Mouse (Mus musculus): ENCODE measurements around the gene Gm26566. TPM values are rescaled to one million over a fixed set of nuclear protein-coding genes. Genes with fewer than 3 reads are reported as not detected.

Gene Gm26566
- polyA plus RNA-seq (2014; fragmentation: Illumina TruSeq; extraction: RNeasy Lipid Tissue Mini Kit (QIAGEN cat#74804)), result not detected

GRCm38 (mm10) chr4:88721791-88722721, at the start of gene Gm26566, which contains the start of gene Klhl9:
Gm26566 (plus strand) TSS chr4:88721805.
Klhl9 (minus strand) TSS chr4:88722465.

GRCm38 (mm10) chr4:88676824-88677223, 44.8 kb upstream of the Gm26566 start, which contains the start of gene Ifna16:
Ifna16 (minus strand) TSS chr4:88676924.

GRCm38 (mm10) chr4:88683812-88684211, 37.8 kb upstream of the Gm26566 start, which contains the start of gene Ifna2:
Ifna2 (minus strand) TSS chr4:88683912.

GRCm38 (mm10) chr4:88691259-88691658, 30.3 kb upstream of the Gm26566 start, which contains the start of gene Ifnab:
Ifnab (minus strand) TSS chr4:88691359.

GRCm38 (mm10) chr4:88754818-88755340, 33.3 kb downstream of the Gm26566 start, which contains the start of gene Gm13271:
Gm13271 (plus strand) TSS chr4:88754868.

GRCm38 (mm10) chr4:88759610-88760268, 38.1 kb downstream of the Gm26566 start, which contains the start of gene Gm13283:
Gm13283 (plus strand) TSS chr4:88760119.

Other genes starting within 250 kb of the Gm26566 start
- gene Ifnb1, start 199.0 kb upstream of the Gm26566 start, polyA plus RNA-seq (2014; fragmentation: Illumina TruSeq; extraction: RNeasy Lipid Tissue Mini Kit (QIAGEN cat#74804)), result not detected
- gene Ifna15, start 163.6 kb upstream of the Gm26566 start, polyA plus RNA-seq (2014; fragmentation: Illumina TruSeq; extraction: RNeasy Lipid Tissue Mini Kit (QIAGEN cat#74804)), result not detected
- not detected for gene Ifna14, start 150.0 kb upstream of the Gm26566 start, polyA plus RNA-seq (2014; fragmentation: Illumina TruSeq; extraction: RNeasy Lipid Tissue Mini Kit (QIAGEN cat#74804))
- gene Ifna9, start 129.4 kb upstream of the Gm26566 start, polyA plus RNA-seq (2014; fragmentation: Illumina TruSeq; extraction: RNeasy Lipid Tissue Mini Kit (QIAGEN cat#74804)), result not detected
- not detected for gene Ifna12, start 118.4 kb upstream of the Gm26566 start, polyA plus RNA-seq (2014; fragmentation: Illumina TruSeq; extraction: RNeasy Lipid Tissue Mini Kit (QIAGEN cat#74804))
- gene C87499, start 87.4 kb upstream of the Gm26566 start, polyA plus RNA-seq (2014; fragmentation: Illumina TruSeq; extraction: RNeasy Lipid Tissue Mini Kit (QIAGEN cat#74804)), result 24.0 TPM
- not detected for gene Ifna13, start 77.3 kb upstream of the Gm26566 start, polyA plus RNA-seq (2014; fragmentation: Illumina TruSeq; extraction: RNeasy Lipid Tissue Mini Kit (QIAGEN cat#74804))
- gene Ifna16, start 44.9 kb upstream of the Gm26566 start, polyA plus RNA-seq (2014; fragmentation: Illumina TruSeq; extraction: RNeasy Lipid Tissue Mini Kit (QIAGEN cat#74804)), result not detected
- not detected for gene Ifna2, start 37.9 kb upstream of the Gm26566 start, polyA plus RNA-seq (2014; fragmentation: Illumina TruSeq; extraction: RNeasy Lipid Tissue Mini Kit (QIAGEN cat#74804))
- not detected for gene Ifnab, start 30.4 kb upstream of the Gm26566 start, polyA plus RNA-seq (2014; fragmentation: Illumina TruSeq; extraction: RNeasy Lipid Tissue Mini Kit (QIAGEN cat#74804))
- 236 TPM for gene Klhl9, start 660 bp downstream of the Gm26566 start, polyA plus RNA-seq (2014; fragmentation: Illumina TruSeq; extraction: RNeasy Lipid Tissue Mini Kit (QIAGEN cat#74804))
- gene Gm13271, start 33.1 kb downstream of the Gm26566 start, polyA plus RNA-seq (2014; fragmentation: Illumina TruSeq; extraction: RNeasy Lipid Tissue Mini Kit (QIAGEN cat#74804)), result not detected
- not detected for gene Gm13283, start 38.3 kb downstream of the Gm26566 start, polyA plus RNA-seq (2014; fragmentation: Illumina TruSeq; extraction: RNeasy Lipid Tissue Mini Kit (QIAGEN cat#74804))
- gene Gm13290, start 52.0 kb downstream of the Gm26566 start, polyA plus RNA-seq (2014; fragmentation: Illumina TruSeq; extraction: RNeasy Lipid Tissue Mini Kit (QIAGEN cat#74804)), result not detected
- not detected for gene Gm13289, start 55.1 kb downstream of the Gm26566 start, polyA plus RNA-seq (2014; fragmentation: Illumina TruSeq; extraction: RNeasy Lipid Tissue Mini Kit (QIAGEN cat#74804))
- not detected for gene Gm13272, start 58.0 kb downstream of the Gm26566 start, polyA plus RNA-seq (2014; fragmentation: Illumina TruSeq; extraction: RNeasy Lipid Tissue Mini Kit (QIAGEN cat#74804))
- not detected for gene Ifnz, start 60.3 kb downstream of the Gm26566 start, polyA plus RNA-seq (2014; fragmentation: Illumina TruSeq; extraction: RNeasy Lipid Tissue Mini Kit (QIAGEN cat#74804))
- gene Gm13276, start 63.9 kb downstream of the Gm26566 start, polyA plus RNA-seq (2014; fragmentation: Illumina TruSeq; extraction: RNeasy Lipid Tissue Mini Kit (QIAGEN cat#74804)), result not detected
- not detected for gene Gm13277, start 66.8 kb downstream of the Gm26566 start, polyA plus RNA-seq (2014; fragmentation: Illumina TruSeq; extraction: RNeasy Lipid Tissue Mini Kit (QIAGEN cat#74804))
- gene Gm13278, start 69.7 kb downstream of the Gm26566 start, polyA plus RNA-seq (2014; fragmentation: Illumina TruSeq; extraction: RNeasy Lipid Tissue Mini Kit (QIAGEN cat#74804)), result not detected
- gene Gm13275, start 72.7 kb downstream of the Gm26566 start, polyA plus RNA-seq (2014; fragmentation: Illumina TruSeq; extraction: RNeasy Lipid Tissue Mini Kit (QIAGEN cat#74804)), result not detected
- gene Gm13279, start 75.6 kb downstream of the Gm26566 start, polyA plus RNA-seq (2014; fragmentation: Illumina TruSeq; extraction: RNeasy Lipid Tissue Mini Kit (QIAGEN cat#74804)), result not detected
- gene Gm13285, start 77.9 kb downstream of the Gm26566 start, polyA plus RNA-seq (2014; fragmentation: Illumina TruSeq; extraction: RNeasy Lipid Tissue Mini Kit (QIAGEN cat#74804)), result not detected
- not detected for gene Gm13287, start 81.4 kb downstream of the Gm26566 start, polyA plus RNA-seq (2014; fragmentation: Illumina TruSeq; extraction: RNeasy Lipid Tissue Mini Kit (QIAGEN cat#74804))
- not detected for gene Gm13288, start 83.7 kb downstream of the Gm26566 start, polyA plus RNA-seq (2014; fragmentation: Illumina TruSeq; extraction: RNeasy Lipid Tissue Mini Kit (QIAGEN cat#74804))
- gene Ifna7, start 94.4 kb downstream of the Gm26566 start, polyA plus RNA-seq (2014; fragmentation: Illumina TruSeq; extraction: RNeasy Lipid Tissue Mini Kit (QIAGEN cat#74804)), result not detected
- not detected for gene Ifna11, start 98.2 kb downstream of the Gm26566 start, polyA plus RNA-seq (2014; fragmentation: Illumina TruSeq; extraction: RNeasy Lipid Tissue Mini Kit (QIAGEN cat#74804))
- not detected for gene Ifna6, start 105.6 kb downstream of the Gm26566 start, polyA plus RNA-seq (2014; fragmentation: Illumina TruSeq; extraction: RNeasy Lipid Tissue Mini Kit (QIAGEN cat#74804))
- not detected for gene Ifna5, start 113.7 kb downstream of the Gm26566 start, polyA plus RNA-seq (2014; fragmentation: Illumina TruSeq; extraction: RNeasy Lipid Tissue Mini Kit (QIAGEN cat#74804))
- not detected for gene Ifna4, start 120.1 kb downstream of the Gm26566 start, polyA plus RNA-seq (2014; fragmentation: Illumina TruSeq; extraction: RNeasy Lipid Tissue Mini Kit (QIAGEN cat#74804))
- gene Ifna1, start 128.3 kb downstream of the Gm26566 start, polyA plus RNA-seq (2014; fragmentation: Illumina TruSeq; extraction: RNeasy Lipid Tissue Mini Kit (QIAGEN cat#74804)), result not detected
- gene Ifne, start 158.4 kb downstream of the Gm26566 start, polyA plus RNA-seq (2014; fragmentation: Illumina TruSeq; extraction: RNeasy Lipid Tissue Mini Kit (QIAGEN cat#74804)), result not detected